Mouse (Mus musculus) heart, embryonic 16.5 days (tissue): ENCODE measurements around the gene Tbcc. TPM values are rescaled to one million over a fixed set of nuclear protein-coding genes. Genes with fewer than 3 reads are reported as not detected.

Experiments
- ATAC-seq: fragments of 200-750 bp; cut with Nextera tagmentation; replicated peaks from 2 replicates; pipeline ENCODE4 v1.8.0; 2017; ENCODE audit warnings: moderate number of reproducible peaks; ENCODE audit not compliant: insufficient read depth, low FRiP score; ENCODE audit errors: extremely low read depth
- H3K27ac ChIP-seq: fragments of 300-500 bp; sonication (generic); 2 replicates; pipeline ENCODE4 v1.5.1; 2014; ENCODE audit warnings: mild to moderate bottlenecking, low read length, control low read depth, moderate library complexity
- H3K27me3 ChIP-seq: fragments of 300-500 bp; sonication (generic); 2 replicates; pipeline ENCODE4 v1.6.1; 2014; ENCODE audit warnings: low read length, mixed read lengths; ENCODE audit not compliant: control insufficient read depth, insufficient read depth
- H3K36me3 ChIP-seq: fragments of 300-500 bp; sonication (generic); 2 replicates; pipeline ENCODE4 v1.6.1; 2014; ENCODE audit not compliant: control insufficient read depth, insufficient read depth
- H3K4me1 ChIP-seq: fragments of 300-500 bp; sonication (generic); 2 replicates; pipeline ENCODE4 v1.6.1; 2014; ENCODE audit warnings: low read length, mixed read lengths; ENCODE audit not compliant: control insufficient read depth, insufficient read depth
- H3K4me2 ChIP-seq: fragments of 300-500 bp; sonication (generic); 2 replicates; pipeline ENCODE4 v1.6.1; 2014; ENCODE audit warnings: low read depth, mild to moderate bottlenecking, control low read depth, low read length
- H3K4me3 ChIP-seq: fragments of 300-500 bp; sonication (generic); 2 replicates; pipeline ENCODE4 v1.5.1; 2014; ENCODE audit warnings: mild to moderate bottlenecking, control low read depth, low read length
- H3K9ac ChIP-seq: fragments of 300-500 bp; sonication (generic); 2 replicates; pipeline ENCODE4 v1.6.1; 2014; ENCODE audit warnings: low read length, control low read depth
- H3K9me3 ChIP-seq: fragments of 300-500 bp; sonication (generic); replicated peaks from 2 replicates; pipeline ENCODE4 v1.6.1; 2016; ENCODE audit warnings: low read length; ENCODE audit not compliant: control insufficient read depth
- WGBS: fragments of 180-500 bp; shearing (Covaris S2); extraction: QIAGEN DNeasy Blood & Tissue Kit; methylation state at CpG from one replicate; pipeline ENCODE4 v1.1.7; 2014; 5-methylcytosine and 5-hydroxymethylcytosine counted together
- polyA plus RNA-seq: library from polyadenylated mRNA; unstranded; fragments of >200 nt; fragmentation: Nextera tagmentation; extraction: Ambion mirVana; gene quantifications from 2 replicates; pipeline ENCODE4 v1.2.1, GENCODE M21; 2015

The Tbcc gene
- polyA plus RNA-seq, 1 experiment from 2014 or later: 42.9 TPM

- WGBS: 34% methylated on average over 16 of the region's 16 CpGs
- H3K36me3 ChIP-seq: 0 out of 2 replicates have a peak, but pooled peaks cover 2% of the 10 kb centered on the region
- H3K27ac ChIP-seq: peak overlapping the region; percentile 84
- peak overlapping the region; percentile 73 for H3K9ac ChIP-seq
- H3K4me1 ChIP-seq: peaks cover 31% of the 10 kb centered on the region
- no peak for ATAC-seq
- H3K4me2 ChIP-seq: peak overlapping the region; percentile 76
- H3K27me3 ChIP-seq: no peaks in the 10 kb centered on the region
- peak overlapping the region; percentile 63 for H3K4me3 ChIP-seq
- no peaks in the 10 kb centered on the region for H3K9me3 ChIP-seq
Measured at GRCm38 (mm10) chr17:46888511-46889212, 1.8 kb upstream of the Tbcc start.

GRCm38 (mm10) chr17:46889450-46890084 lies 917 bp upstream of the Tbcc start:
- Histone ChIP-seq H3K36me3 (0 out of 2 replicates have a peak, but pooled peaks cover 2% of the 10 kb centered on the region), H3K27ac (peak overlapping the region; percentile 84), H3K27me3 (no peaks in the 10 kb centered on the region), H3K4me3 (peak overlapping the region; percentile 63), H3K9ac (peak overlapping the region; percentile 73), H3K9me3 (no peaks in the 10 kb centered on the region), H3K4me2 (peak overlapping the region; percentile 76), H3K4me1 (peaks cover 31% of the 10 kb centered on the region)
- under 1% methylated on average over 43 of the region's 44 CpGs for WGBS
- peak; percentile 38 for ATAC-seq

GRCm38 (mm10) chr17:46890843-46891594 lies 535 bp downstream of the Tbcc start:
- Histone ChIP-seq H3K27me3 (no peaks in the 10 kb centered on the region), H3K4me2 (peak overlapping the region; percentile 97), H3K27ac (peak overlapping the region; percentile 80), H3K4me3 (peak overlapping the region; percentile 88), H3K9ac (peak overlapping the region; percentile 93), H3K9me3 (no peaks in the 10 kb centered on the region), H3K4me1 (peaks cover 22% of the 10 kb centered on the region), H3K36me3 (0 out of 2 replicates have a peak, but pooled peaks cover 2% of the 10 kb centered on the region)
- WGBS: under 1% methylated on average over 64 of the region's 64 CpGs
- peak; percentile 2; the same call in 1 of the 2 replicates for ATAC-seq

- no peak for ATAC-seq
- H3K4me3 ChIP-seq: no peak overlapping the region
- WGBS: 84% methylated on average over 9 of the region's 9 CpGs
Measured at GRCm38 (mm10) chr17:46895426-46895825, 4.9 kb downstream of the Tbcc start.

GRCm38 (mm10) chr17:46897221-46897950 lies 6.9 kb downstream of the Tbcc start:
- Histone ChIP-seq H3K27ac (no peak overlapping the region), H3K9me3 (peaks cover 2% of the 10 kb centered on the region; the same call in 1 of the 2 replicates), H3K4me1 (peaks cover 7% of the 10 kb centered on the region), H3K9ac (no peak overlapping the region), H3K36me3 (0 out of 2 replicates have a peak, but pooled peaks cover 2% of the 10 kb centered on the region), H3K4me2 (no peak overlapping the region), H3K4me3 (no peak overlapping the region), H3K27me3 (no peaks in the 10 kb centered on the region)
- no peak for ATAC-seq
- 42% methylated on average over 13 of the region's 13 CpGs for WGBS

More at GRCm38 (mm10) chr17:46895426-46895825, 4.9 kb downstream of the Tbcc start:
- H3K27ac ChIP-seq: no peak overlapping the region
- peaks cover 19% of the 10 kb centered on the region for H3K4me1 ChIP-seq
- H3K9me3 ChIP-seq: peaks cover 2% of the 10 kb centered on the region; the same call in 1 of the 2 replicates
- 0 out of 2 replicates have a peak, but pooled peaks cover 2% of the 10 kb centered on the region for H3K36me3 ChIP-seq
- no peak overlapping the region for H3K4me2 ChIP-seq
- H3K27me3 ChIP-seq: no peaks in the 10 kb centered on the region
- no peak overlapping the region for H3K9ac ChIP-seq

GRCm38 (mm10) chr17:46900941-46901340 lies 10.5 kb downstream of the Tbcc start:
- H3K27ac ChIP-seq: no peak overlapping the region
- no peaks in the 10 kb centered on the region for H3K36me3 ChIP-seq
- ATAC-seq: no peak
- WGBS: 45% methylated on average over 2 of the region's 2 CpGs
- H3K9me3 ChIP-seq: peaks cover 2% of the 10 kb centered on the region; the same call in 1 of the 2 replicates
- no peak overlapping the region for H3K4me2 ChIP-seq
- no peak overlapping the region for H3K4me3 ChIP-seq
- no peaks in the 10 kb centered on the region for H3K4me1 ChIP-seq
- no peak overlapping the region for H3K9ac ChIP-seq
- H3K27me3 ChIP-seq: no peaks in the 10 kb centered on the region

- 19% methylated on average over 19 of the region's 19 CpGs for WGBS
- Histone ChIP-seq H3K4me2 (no peak overlapping the region), H3K9me3 (no peaks in the 10 kb centered on the region), H3K27me3 (no peaks in the 10 kb centered on the region), H3K36me3 (no peaks in the 10 kb centered on the region), H3K4me1 (no peaks in the 10 kb centered on the region), H3K4me3 (no peak overlapping the region), H3K27ac (no peak overlapping the region), H3K9ac (no peak overlapping the region)
- peak; percentile 83 for ATAC-seq
Measured at GRCm38 (mm10) chr17:46903876-46904490, 13.5 kb downstream of the Tbcc start.

GRCm38 (mm10) chr17:46910186-46910585 lies 19.7 kb downstream of the Tbcc start, which contains the start of gene Prph2:
TSS of gene Prph2 (plus strand) at chr17:46910459.
- Histone ChIP-seq H3K4me3 (no peak within 1 kb of the TSS), H3K9ac (no peak within 1 kb of the TSS), H3K36me3 (no peaks in the 10 kb centered on the region), H3K27ac (no peak within 1 kb of the TSS), H3K9me3 (no peaks in the 10 kb centered on the region), H3K27me3 (no peaks in the 10 kb centered on the region), H3K4me2 (no peak within 1 kb of the TSS), H3K4me1 (peaks cover 10% of the 10 kb centered on the region)
- no peak for ATAC-seq
- 83% methylated on average over 10 of the region's 10 CpGs for WGBS
